Mouse (Mus musculus) forebrain, postnatal 0 days (tissue): Measurements from ENCODE around the gene Trim13. TPM values are rescaled to one million over a fixed set of nuclear protein-coding genes. Genes with fewer than 3 reads are reported as not detected.
"Not testable (repeated sequence)": the region's sequence is repeated elsewhere in the genome, so short reads cannot be mapped to it uniquely, and the experiment has no call there.

Experiments
- ATAC-seq: fragments of 200-750 bp; cut with Nextera tagmentation; 2 replicates; pipeline ENCODE4 v1.8.0; 2017; ENCODE audit warnings: mild to moderate bottlenecking, moderate library complexity
- DNase-seq: peaks from one replicate; pipeline ENCODE4 v3.0.0-alpha.2; 2015
- H3K27ac ChIP-seq: fragments of 300-500 bp; sonication (generic); 2 replicates; pipeline ENCODE4 v1.5.1; 2014; ENCODE audit warnings: low read depth, mild to moderate bottlenecking, antibody characterized with exemption, low read length, moderate library complexity, mixed read lengths
- H3K27me3 ChIP-seq: fragments of 300-500 bp; sonication (generic); 2 replicates; pipeline ENCODE4 v1.6.1; 2014; ENCODE audit warnings: mild to moderate bottlenecking, low read length, mixed read lengths; ENCODE audit not compliant: insufficient read depth
- H3K36me3 ChIP-seq: fragments of 300-500 bp; sonication (generic); 2 replicates; pipeline ENCODE4 v1.6.1; 2014; ENCODE audit warnings: mild to moderate bottlenecking, moderate library complexity; ENCODE audit not compliant: insufficient read depth
- H3K4me1 ChIP-seq: fragments of 300-500 bp; sonication (generic); 2 replicates; pipeline ENCODE4 v1.6.1; 2014; ENCODE audit warnings: antibody characterized with exemption; ENCODE audit not compliant: insufficient read depth
- H3K4me2 ChIP-seq: fragments of 300-500 bp; sonication (generic); 2 replicates; pipeline ENCODE4 v1.6.1; 2014; ENCODE audit warnings: low read depth, mild to moderate bottlenecking, moderate library complexity
- H3K4me3 ChIP-seq: fragments of 300-500 bp; sonication (generic); 2 replicates; pipeline ENCODE4 v1.5.1; 2014; ENCODE audit warnings: low read depth, low read length, mixed read lengths
- H3K9ac ChIP-seq: fragments of 300-500 bp; sonication (generic); 2 replicates; pipeline ENCODE4 v1.6.1; 2014; ENCODE audit warnings: mild to moderate bottlenecking
- H3K9me3 ChIP-seq: fragments of 300-500 bp; sonication (generic); 2 replicates; pipeline ENCODE4 v1.6.1; 2016; ENCODE audit warnings: low read length
- CTCF ChIP-seq: sonication (generic); IDR thresholded peaks from 2 replicates; pipeline ENCODE4 v1.5.1; 2016; ENCODE audit warnings: antibody characterized with exemption, control low read depth, low read depth
- WGBS: fragments of 180-500 bp; shearing (Covaris S2); extraction: QIAGEN DNeasy Blood & Tissue Kit; methylation state at CpG from one replicate; pipeline ENCODE4 v1.1.7; 2014; 5-methylcytosine and 5-hydroxymethylcytosine counted together
- polyA plus RNA-seq: library from polyadenylated mRNA; unstranded; fragments of >200 nt; fragmentation: Nextera tagmentation; extraction: Ambion mirVana; gene quantifications from 2 replicates; pipeline ENCODE4 v1.2.1, GENCODE M21; 2015
- total RNA-seq: library from RNA; depleted of rRNA; stranded (reverse); fragments of >200 nt; gene quantifications from 2 replicates; pipeline ENCODE4 v1.2.3, GENCODE M21; 2014

The Trim13 gene
- total and polyA plus RNA-seq, 2 experiments from 2014 or later, result 29.0 to 44.0 TPM

DNA sequence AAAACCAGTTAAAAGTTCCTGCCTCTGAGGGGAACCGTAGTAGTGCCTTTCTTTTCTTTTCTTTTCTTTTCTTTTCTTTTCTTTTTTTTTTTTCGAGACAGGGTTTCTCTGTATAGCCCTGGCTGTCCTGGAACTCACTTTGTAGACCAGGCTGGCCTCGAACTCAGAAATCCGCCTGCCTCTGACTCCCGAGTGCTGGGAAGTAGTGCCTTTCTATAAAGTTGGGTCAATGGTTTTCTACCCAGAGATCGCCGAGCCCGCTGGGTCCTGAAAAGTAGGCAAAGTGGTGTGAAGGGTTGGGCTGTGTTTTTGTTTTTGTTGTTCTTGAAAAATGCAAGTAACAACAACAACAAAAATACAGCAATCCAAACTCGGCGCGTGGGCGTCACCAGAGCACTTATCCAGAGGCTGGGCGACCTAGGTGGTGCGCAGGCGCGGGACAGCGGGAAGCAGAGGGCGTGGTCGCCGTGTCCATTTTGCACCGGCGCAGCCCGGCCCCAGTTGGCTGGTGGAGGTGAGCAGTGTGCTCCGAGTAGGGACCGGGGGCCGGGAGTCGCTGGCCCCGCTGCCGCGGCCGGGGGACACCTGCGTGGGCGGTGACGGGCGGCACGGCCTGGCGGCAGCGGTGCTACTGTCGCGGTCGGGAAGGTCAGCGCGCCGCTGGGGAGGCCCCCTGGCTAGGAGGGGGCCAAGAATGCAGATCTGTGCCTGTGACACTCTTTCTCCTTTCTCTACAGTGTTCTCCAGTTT, 1.2 kb downstream of the Trim13 start:
- peak overlapping the region; percentile 89 for H3K27ac ChIP-seq
- peak overlapping the region; percentile 96 for H3K9ac ChIP-seq
- ATAC-seq, result peak; percentile 97
- peaks cover 16% of the 10 kb centered on the region; the same call in 1 of the 2 replicates for H3K4me1 ChIP-seq
- peak overlapping the region; percentile 58 for H3K4me2 ChIP-seq
- H3K9me3 ChIP-seq, result no peaks in the 10 kb centered on the region
- H3K36me3 ChIP-seq, result 0 out of 2 replicates have a peak, but pooled peaks cover under 1% of the 10 kb centered on the region
- WGBS, result 4% methylated on average over 44 of the region's 44 CpGs
- peak overlapping the region; percentile 80 for H3K4me3 ChIP-seq
- TF ChIP-seq CTCF, result no peak
- H3K27me3 ChIP-seq, result no peaks in the 10 kb centered on the region
- DNase-seq, result peak; percentile 86

DNA sequence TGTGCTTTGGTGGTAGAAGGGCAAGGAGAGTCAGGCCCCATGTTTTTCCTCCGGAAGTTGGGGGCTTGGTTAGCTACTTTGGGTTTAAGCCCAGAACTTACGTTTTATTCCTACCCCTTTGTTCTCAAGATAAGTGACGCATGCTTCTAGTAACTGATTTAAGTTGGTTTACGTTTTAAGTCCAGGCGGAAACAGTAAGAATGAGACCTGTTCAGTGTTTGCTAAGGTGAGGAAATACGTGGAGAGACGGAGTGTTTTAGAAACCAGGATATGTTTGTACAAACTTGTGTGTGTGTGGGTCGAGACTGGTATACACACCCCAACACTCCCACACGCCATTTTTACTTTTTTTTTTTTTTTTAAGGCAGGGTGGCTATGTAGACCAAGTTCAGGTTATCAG, 3.3 kb downstream of the Trim13 start:
- ATAC-seq (no peak), DNase-seq (no peak)
- 0 out of 2 replicates have a peak overlapping the region, but pooled peaks have one; percentile 80 for H3K4me3 ChIP-seq
- whole genome bisulfite sequencing, result 80% methylated on average over 9 of the region's 9 CpGs
- no peaks in the 10 kb centered on the region for H3K27me3 ChIP-seq
- H3K4me2 ChIP-seq, result peak overlapping the region; percentile 58
- no peaks in the 10 kb centered on the region for H3K9me3 ChIP-seq
- peaks cover 16% of the 10 kb centered on the region; the same call in 1 of the 2 replicates for H3K4me1 ChIP-seq
- no peak overlapping the region for H3K27ac ChIP-seq
- TF ChIP-seq CTCF, result no peak
- peaks cover 18% of the 10 kb centered on the region; the same call in 1 of the 2 replicates for H3K36me3 ChIP-seq
- H3K9ac ChIP-seq, result 0 out of 2 replicates have a peak overlapping the region, but pooled peaks have one; percentile 10

DNA sequence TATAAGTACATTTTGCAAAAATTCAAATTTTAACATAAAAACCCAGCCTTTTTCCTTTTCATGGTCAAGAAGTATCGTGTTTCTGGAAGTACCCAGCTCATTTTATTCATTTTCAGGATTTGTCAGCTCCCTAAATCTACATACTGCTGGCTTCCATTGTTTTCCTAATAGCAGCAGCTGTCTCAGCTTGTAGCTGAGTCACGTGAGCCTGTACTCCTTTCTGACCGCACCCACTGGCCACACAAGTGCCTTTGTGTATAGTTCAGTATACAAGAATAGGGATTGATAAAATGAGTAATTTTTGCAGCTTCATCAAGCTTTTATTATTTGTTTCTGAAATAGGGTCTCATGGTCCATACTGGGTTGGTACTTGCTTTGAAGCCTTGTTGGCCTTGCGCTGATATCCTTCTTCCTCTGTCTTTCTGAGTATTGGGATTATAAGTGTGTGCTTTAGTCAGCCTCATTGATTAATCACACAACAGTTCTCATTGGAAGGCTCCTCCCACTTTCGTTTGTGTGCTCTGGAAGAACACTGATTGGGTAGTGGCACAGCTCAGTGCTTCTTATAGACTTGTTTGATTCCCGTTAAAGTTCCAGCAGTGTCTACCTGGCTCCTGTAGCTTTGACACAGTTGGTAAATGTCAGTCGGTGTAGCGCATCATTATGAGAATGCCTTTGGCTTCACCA, 5.2 kb downstream of the Trim13 start:
- Histone ChIP-seq H3K9ac (no peak overlapping the region), H3K36me3 (peaks cover 31% of the 10 kb centered on the region), H3K27me3 (no peaks in the 10 kb centered on the region), H3K4me3 (no peak overlapping the region), H3K4me1 (peaks cover 16% of the 10 kb centered on the region; the same call in 1 of the 2 replicates), H3K4me2 (no peak overlapping the region), H3K9me3 (no peaks in the 10 kb centered on the region), H3K27ac (no peak overlapping the region)
- no peak for TF ChIP-seq CTCF
- DNase-seq, result no peak
- no peak for ATAC-seq
- 65% methylated on average over 8 of the region's 8 CpGs for WGBS

DNA sequence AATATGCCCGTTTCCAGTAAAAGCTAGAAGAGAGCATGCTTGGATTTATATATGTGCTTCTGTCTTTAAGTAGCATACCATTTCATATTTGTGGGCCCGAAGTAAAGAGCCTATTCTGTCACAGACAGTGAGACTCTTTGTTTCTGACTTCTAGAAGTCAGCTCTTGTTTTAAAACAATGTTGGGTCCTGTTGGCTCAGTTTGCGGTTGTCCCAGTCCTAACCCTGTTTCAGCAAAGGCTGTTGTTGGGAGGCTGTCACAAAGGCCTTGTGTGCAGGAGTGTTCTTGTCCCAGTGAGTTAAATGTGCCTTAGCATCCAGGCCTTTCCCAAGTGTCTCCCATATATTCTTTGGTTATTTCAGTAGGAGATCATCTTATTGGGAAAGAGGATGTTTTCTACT, 6.0 kb downstream of the Trim13 start:
- Histone ChIP-seq H3K4me1 (peaks cover 16% of the 10 kb centered on the region; the same call in 1 of the 2 replicates), H3K27me3 (no peaks in the 10 kb centered on the region), H3K9me3 (no peaks in the 10 kb centered on the region), H3K9ac (no peak overlapping the region), H3K4me3 (no peak overlapping the region), H3K27ac (no peak overlapping the region), H3K4me2 (no peak overlapping the region), H3K36me3 (peaks cover 37% of the 10 kb centered on the region)
- ATAC-seq (no peak), DNase-seq (no peak)
- no peak for TF ChIP-seq CTCF
- 89% methylated on average over 3 of the region's 3 CpGs for WGBS

DNA sequence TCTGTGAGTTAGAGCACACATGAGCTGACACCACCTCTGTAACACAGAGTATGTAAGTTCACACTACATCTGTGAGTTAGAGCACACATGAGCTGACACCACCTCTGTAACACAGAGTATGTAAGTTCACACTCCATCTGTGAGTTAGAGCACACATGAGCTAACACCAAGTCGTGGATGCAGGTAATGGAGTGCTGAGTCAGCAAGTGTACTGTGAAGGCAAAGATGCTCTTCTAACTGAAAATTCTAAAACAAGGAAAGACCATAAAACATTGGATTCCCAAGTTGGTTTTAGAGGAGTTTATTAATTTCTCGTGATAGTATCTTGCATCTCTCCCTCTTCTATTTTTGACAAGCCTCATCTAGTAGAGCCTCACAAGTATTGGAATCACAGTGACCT, 8.0 kb downstream of the Trim13 start:
- H3K9ac ChIP-seq, H3K4me3 ChIP-seq, H3K4me1 ChIP-seq, H3K27me3 ChIP-seq, ATAC-seq, H3K4me2 ChIP-seq, H3K27ac ChIP-seq, DNase-seq, H3K9me3 ChIP-seq: not testable (repeated sequence)
- H3K36me3 ChIP-seq, result peaks cover 37% of the 10 kb centered on the region
- WGBS, result 93% methylated on average over 2 of the region's 2 CpGs

DNA sequence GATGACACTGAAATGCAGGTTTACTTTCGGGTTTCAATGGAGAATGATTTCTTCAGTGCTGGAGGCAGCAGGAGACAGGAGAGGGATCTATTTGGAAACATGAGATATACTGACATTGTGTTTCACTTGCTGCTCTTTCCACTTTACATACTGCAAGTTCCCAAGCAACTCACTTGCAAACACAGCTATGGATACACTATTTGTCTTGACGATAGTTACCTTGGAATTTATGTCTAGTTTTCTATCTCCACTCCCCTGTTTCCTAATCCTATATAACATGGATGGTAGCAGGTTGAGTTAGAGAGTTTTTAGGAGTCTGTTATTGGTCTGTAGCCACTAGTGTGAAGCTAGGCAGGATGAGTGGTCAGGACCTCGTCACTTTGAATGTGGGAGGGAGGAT, 9.1 kb downstream of the Trim13 start, which contains the start of gene Kcnrg:
TSS of gene Kcnrg (plus strand) at position 301 of the 400 bp plus-strand sequence.
- WGBS, result 94% methylated on average over 3 of the region's 3 CpGs
- no peak within 1 kb of the TSS for H3K9ac ChIP-seq
- H3K9me3 ChIP-seq, result no peaks in the 10 kb centered on the region
- H3K4me1 ChIP-seq, result no peaks in the 10 kb centered on the region
- H3K4me2 ChIP-seq, result no peak within 1 kb of the TSS
- DNase-seq, result no peak
- H3K27me3 ChIP-seq, result no peaks in the 10 kb centered on the region
- no peak within 1 kb of the TSS for H3K4me3 ChIP-seq
- no peak for TF ChIP-seq CTCF
- no peak for ATAC-seq
- H3K27ac ChIP-seq, result no peak within 1 kb of the TSS
- peaks cover 37% of the 10 kb centered on the region for H3K36me3 ChIP-seq

DNA sequence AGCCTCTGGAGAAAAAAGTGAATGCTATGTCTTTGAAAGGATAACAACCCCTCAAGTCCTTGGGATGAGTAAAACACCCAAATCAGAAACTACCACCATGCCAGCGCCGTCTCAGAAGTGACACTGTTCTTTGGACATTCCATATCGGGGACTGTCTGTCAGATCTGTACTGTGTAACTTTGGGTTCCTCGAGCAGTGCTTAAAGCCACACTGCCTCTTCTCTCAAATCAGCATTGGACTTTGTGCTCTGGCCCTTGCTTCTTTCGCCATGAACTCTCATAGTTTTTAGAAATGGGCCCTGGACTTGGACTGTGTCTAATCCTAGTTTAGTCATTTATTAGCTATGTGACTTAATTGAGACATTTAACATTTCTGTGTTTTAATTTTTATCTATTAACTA, 13.7 kb downstream of the Trim13 start:
- Histone ChIP-seq H3K9me3 (no peaks in the 10 kb centered on the region), H3K27me3 (no peaks in the 10 kb centered on the region), H3K9ac (no peak overlapping the region), H3K36me3 (peaks cover 17% of the 10 kb centered on the region), H3K4me2 (no peak overlapping the region), H3K27ac (no peak overlapping the region), H3K4me1 (no peaks in the 10 kb centered on the region), H3K4me3 (no peak overlapping the region)
- ATAC-seq (no peak), DNase-seq (no peak)
- no peak for TF ChIP-seq CTCF
- 94% methylated on average over 5 of the region's 5 CpGs for WGBS
